Mouse (Mus musculus): ENCODE measurements around the gene Vipas39.

Vipas39 gene

GRCm38 (mm10) chr12:87196310-87196709, 69.7 kb downstream of the Vipas39 start:
- DNase-seq (ENCODE audit: low spot score in 2 of 2), result no peak

GRCm38 (mm10) chr12:87195069-87195468, 71.0 kb downstream of the Vipas39 start:
- DNase-seq (ENCODE audit: low spot score in 2 of 2), result no peak

- no peak for DNase-seq (ENCODE audit: low spot score in 2 of 2)
Observed at GRCm38 (mm10) chr12:87193008-87193407, 73.0 kb downstream of the Vipas39 start.
